Mouse (Mus musculus): ENCODE measurements around the gene Tmem40.

DNA sequence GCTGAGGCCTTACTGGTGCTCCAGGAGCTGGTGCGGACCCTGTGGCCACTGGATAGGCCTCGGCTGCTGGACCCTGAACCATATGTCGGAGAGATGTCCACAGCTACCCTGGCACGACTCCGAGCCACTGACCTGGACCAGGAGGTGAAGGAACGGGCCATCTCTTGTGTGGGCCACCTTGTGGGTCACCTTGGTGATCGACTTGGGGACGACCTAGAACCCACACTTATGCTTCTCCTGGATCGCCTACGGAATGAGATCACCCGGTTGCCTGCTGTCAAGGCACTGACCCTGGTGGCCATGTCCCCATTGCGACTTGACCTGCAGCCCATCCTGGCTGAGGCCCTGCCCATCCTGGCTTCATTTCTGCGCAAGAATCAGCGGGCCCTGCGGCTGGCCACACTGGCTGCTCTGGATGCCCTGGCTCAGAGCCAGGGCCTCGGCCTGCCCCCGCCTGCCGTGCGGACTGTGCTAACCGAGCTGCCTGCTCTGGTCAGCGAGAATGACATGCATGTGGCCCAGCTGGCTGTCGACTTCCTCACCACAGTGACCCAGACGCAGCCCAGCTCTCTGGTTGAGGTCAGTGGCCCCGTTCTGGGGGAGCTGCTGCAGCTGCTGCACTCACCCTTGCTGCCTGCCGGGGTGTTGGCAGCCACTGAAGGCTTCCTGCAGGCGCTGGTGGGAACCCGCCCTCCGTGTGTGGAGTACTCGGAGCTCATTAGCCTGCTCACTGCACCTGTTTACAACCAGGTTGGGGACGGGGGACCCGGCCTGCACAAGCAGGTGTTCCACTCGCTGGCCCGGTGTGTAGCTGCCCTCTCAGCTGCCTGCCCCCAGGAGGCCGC is 29.9 kb upstream of the Tmem40 start:
- TF ChIP-seq CTCF (IDR thresholded peaks at IDR 0.05; ENCODE audit: borderline replicate concordance, extremely low read depth, insufficient read depth, insufficient read length) = no peak
- no peak for TF ChIP-seq POLR2A (IDR thresholded peaks at IDR 0.05; ENCODE audit: borderline replicate concordance, extremely low read depth, insufficient read depth, insufficient read length, poor library complexity, severe bottlenecking)

Data from brain, embryonic 14.5 days (tissue).